Comparison of ENCODE assay signal across 9 mouse cellular contexts in the genomic region with DNA sequence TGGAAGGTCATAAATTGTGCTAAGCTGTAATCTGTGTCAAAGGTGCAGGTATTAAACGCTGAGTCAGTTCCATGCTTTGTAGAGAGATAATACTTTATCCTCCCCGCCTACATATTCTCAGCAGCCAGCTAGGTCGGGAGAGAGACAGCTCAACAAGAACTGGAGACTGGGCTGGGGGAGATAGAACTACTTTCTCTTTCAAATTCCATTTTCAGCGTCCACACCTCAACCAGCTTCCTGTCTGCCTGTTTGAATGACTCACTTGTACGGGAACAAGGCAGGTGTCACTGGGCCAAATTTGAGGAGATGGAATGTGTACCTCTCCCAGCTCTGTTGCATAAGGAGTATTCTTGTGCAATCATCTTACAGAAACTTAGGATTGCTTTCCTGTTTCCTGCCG.
DNase-seq lines count a peak whose midpoint lies in the region; ATAC-seq and TF ChIP-seq lines count a peak whose summit lies in the region.
"Had no signal": no experiment of that assay in that cellular context is flagged by ENCODE, and none has a peak within 500 bp of the region (broad histone marks: within the 10 kb centered on the region; RNA-seq: fewer than 3 reads in every experiment).

No protein-coding gene starts in this region.

- H3K27ac ChIP-seq in cortical plate, adult 2 months (ENCODE audit: insufficient read depth, low read length) = 0 out of 2 replicates have a peak overlapping the region, but pooled peaks have one; percentile 0
- H3K27ac ChIP-seq in intestine, embryonic 14.5 days (ENCODE audit: low read depth) = no peak overlapping the region
- peak overlapping the region; percentile 3; the same call in 1 of the 2 replicates for H3K27ac ChIP-seq in stomach, embryonic 16.5 days (ENCODE audit: low read length)
- H3K27ac ChIP-seq: neural tube, embryonic 12.5 days had no signal

- no peak for TF ChIP-seq CTCF in cortical plate, adult 2 months (IDR thresholded peaks at IDR 0.05; ENCODE audit: extremely low read depth, insufficient read depth, low read length)

- no peaks in the 10 kb centered on the region for H3K27me3 ChIP-seq in intestine, embryonic 14.5 days (replicated peaks; ENCODE audit: control insufficient read depth, insufficient read depth, low read length)
- H3K27me3 ChIP-seq in stomach, embryonic 16.5 days (ENCODE audit: control insufficient read depth, insufficient read depth, low read length) = no peaks in the 10 kb centered on the region
- H3K27me3 ChIP-seq: neural tube, embryonic 12.5 days had no signal

- H3K4me2 ChIP-seq in intestine, embryonic 14.5 days (ENCODE audit: low read length) = peak overlapping the region; percentile 5; the same call in 1 of the 2 replicates
- H3K4me2 ChIP-seq in stomach, embryonic 16.5 days (ENCODE audit: low read depth, low read length) = peak overlapping the region; percentile 32; the same call in 1 of the 2 replicates
- H3K4me2 ChIP-seq: neural tube, embryonic 12.5 days had no signal

- no peaks in the 10 kb centered on the region for H3K36me3 ChIP-seq in intestine, embryonic 14.5 days (ENCODE audit: control insufficient read depth, insufficient read depth, low read length)
- H3K36me3 ChIP-seq in stomach, embryonic 16.5 days (ENCODE audit: control insufficient read depth, insufficient read depth, low read length) = no peaks in the 10 kb centered on the region
- H3K36me3 ChIP-seq: neural tube, embryonic 12.5 days had no signal

- ATAC-seq in intestine, embryonic 14.5 days (replicated peaks; ENCODE audit: low FRiP score, low TSS enrichment, low read depth) = peak; percentile 67
- ATAC-seq in stomach, embryonic 16.5 days (ENCODE audit: insufficient read depth, low FRiP score) = peak; percentile 59; the same call in 1 of the 2 replicates

- no peak overlapping the region for H3K9ac ChIP-seq in intestine, embryonic 14.5 days (ENCODE audit: low read length)
- H3K9ac ChIP-seq in stomach, embryonic 16.5 days (ENCODE audit: low read length) = peak overlapping the region; percentile 0; the same call in 1 of the 2 replicates
- H3K9ac ChIP-seq: neural tube, embryonic 12.5 days had no signal

- 32% methylated on average over 6 of the region's 6 CpGs for WGBS in intestine, embryonic 14.5 days
- 36% methylated on average over 6 of the region's 6 CpGs for WGBS in stomach, embryonic 16.5 days

- H3K9me3 ChIP-seq in intestine, embryonic 14.5 days (ENCODE audit: control insufficient read depth, low read length) = no peaks in the 10 kb centered on the region
- H3K9me3 ChIP-seq in stomach, embryonic 16.5 days (replicated peaks; ENCODE audit: control insufficient read depth, low read length) = no peaks in the 10 kb centered on the region
- H3K9me3 ChIP-seq: neural tube, embryonic 12.5 days had no signal

- H3K4me3 ChIP-seq in cortical plate, adult 2 months (ENCODE audit: insufficient read depth, low read length) = no peak overlapping the region
- no peak overlapping the region for H3K4me3 ChIP-seq in intestine, embryonic 14.5 days (ENCODE audit: low read depth, low read length)
- H3K4me3 ChIP-seq in stomach, embryonic 16.5 days (replicated peaks; ENCODE audit: low read length) = no peak overlapping the region; the same call in 1 of the 2 replicates
- H3K4me3 ChIP-seq: neural tube, embryonic 12.5 days had no signal

- DNase-seq in ovary, postnatal 36 days (ENCODE audit: low spot score) = peak; percentile 5
- no peak for DNase-seq in ovary, postnatal 10 days (ENCODE audit: low spot score)
- peak; percentile 52 for DNase-seq in intestine, embryonic 14.5 days (ENCODE audit: low spot score)
- DNase-seq in spleen, adult 18-20 months = no peak
- no peak for DNase-seq in natural killer cell, adult 2 months (ENCODE audit: low spot score in 2 of 2)
- DNase-seq in embryo, embryonic 10 days (ENCODE audit: low spot score) = no peak

- TF ChIP-seq POLR2A in cortical plate, adult 2 months (IDR thresholded peaks at IDR 0.05; ENCODE audit: extremely low read depth, insufficient read depth, low read length) = no peak

- H3K4me1 ChIP-seq in cortical plate, adult 2 months (ENCODE audit: control insufficient read depth, insufficient read depth, low read length) = peaks cover 3% of the 10 kb centered on the region; the same call in 1 of the 2 replicates
- 0 out of 2 replicates have a peak, but pooled peaks cover 12% of the 10 kb centered on the region for H3K4me1 ChIP-seq in intestine, embryonic 14.5 days (replicated peaks; ENCODE audit: control insufficient read depth, insufficient read depth, low read length)
- peaks cover 23% of the 10 kb centered on the region for H3K4me1 ChIP-seq in stomach, embryonic 16.5 days (ENCODE audit: control insufficient read depth, insufficient read depth, low read length)

Comparison
In these comparisons a context has a peak if more than half of its experiments do, and no peak if none do; other contexts are left out.
1. DNase-seq: peak in ovary, postnatal 36 days (single experiment) and intestine, embryonic 14.5 days (single experiment); none in ovary, postnatal 10 days (single experiment), spleen, adult 18-20 months (0 of 2), natural killer cell, adult 2 months (0 of 2) and embryo, embryonic 10 days (single experiment).